Mouse (Mus musculus): ENCODE measurements around the gene Cox7a1. TPM values are rescaled to one million over a fixed set of nuclear protein-coding genes. Genes with fewer than 3 reads are reported as not detected.
A peak's percentile ranks its signal among the peaks of the same experiment; 100 is the strongest.

The Cox7a1 gene
- polyA plus RNA-seq (2012; ENCODE audit: insufficient read depth, low replicate concordance): 2.4 TPM in 1 of 2 replicates, not detected in the other

- TF ChIP-seq FLI1 (IDR thresholded peaks at IDR 0.05; ENCODE audit: low read length) (no peak), GATA1 (IDR thresholded peaks at IDR 0.05; ENCODE audit: borderline replicate concordance, low read length) (peak; percentile 13; the same call in 1 of the 3 replicates)
- Histone ChIP-seq H3K9me3 (no peaks in the 10 kb centered on the region), H3K36me3 (replicated peaks; ENCODE audit: low read length) (peaks cover 56% of the 10 kb centered on the region), H3K4me3 (replicated peaks) (peak within 1 kb of the TSS; percentile 86), H3K4me1 (peaks cover 38% of the 10 kb centered on the region), H3K27me3 (replicated peaks) (no peaks in the 10 kb centered on the region)
Measured at GRCm38 (mm10) chr7:30183879-30184289, at the start of gene Cox7a1. Cox7a1 (plus strand) TSS chr7:30184144.

GRCm38 (mm10) chr7:30136826-30137225, 47.1 kb upstream of the Cox7a1 start:
- H3K36me3 ChIP-seq (replicated peaks; ENCODE audit: low read length): peaks cover 81% of the 10 kb centered on the region
- no peaks in the 10 kb centered on the region for H3K27me3 ChIP-seq (replicated peaks)
- no peaks in the 10 kb centered on the region for H3K4me1 ChIP-seq
- peaks cover 78% of the 10 kb centered on the region for H3K9me3 ChIP-seq
- TF ChIP-seq GATA1 (IDR thresholded peaks at IDR 0.05; ENCODE audit: borderline replicate concordance, low read length) (no peak), FLI1 (IDR thresholded peaks at IDR 0.05; ENCODE audit: low read length) (no peak)
- no peak overlapping the region for H3K4me3 ChIP-seq (replicated peaks)

GRCm38 (mm10) chr7:30143170-30143554, 40.8 kb upstream of the Cox7a1 start:
- Histone ChIP-seq H3K4me1 (no peaks in the 10 kb centered on the region), H3K27me3 (replicated peaks) (peaks cover 6% of the 10 kb centered on the region), H3K4me3 (replicated peaks) (peak overlapping the region; percentile 78), H3K36me3 (replicated peaks; ENCODE audit: low read length) (peaks cover 70% of the 10 kb centered on the region), H3K9me3 (peaks cover 88% of the 10 kb centered on the region)
- TF ChIP-seq GATA1 (IDR thresholded peaks at IDR 0.05; ENCODE audit: borderline replicate concordance, low read length) (no peak), FLI1 (IDR thresholded peaks at IDR 0.05; ENCODE audit: low read length) (no peak)

- H3K27me3 ChIP-seq (replicated peaks): peaks cover 6% of the 10 kb centered on the region
- peak overlapping the region; percentile 78 for H3K4me3 ChIP-seq (replicated peaks)
- H3K4me1 ChIP-seq: no peaks in the 10 kb centered on the region
- peaks cover 70% of the 10 kb centered on the region for H3K36me3 ChIP-seq (replicated peaks; ENCODE audit: low read length)
- TF ChIP-seq GATA1 (IDR thresholded peaks at IDR 0.05; ENCODE audit: borderline replicate concordance, low read length) (no peak), FLI1 (IDR thresholded peaks at IDR 0.05; ENCODE audit: low read length) (no peak)
- H3K9me3 ChIP-seq: peaks cover 88% of the 10 kb centered on the region
Measured at GRCm38 (mm10) chr7:30143555-30144209, 40.3 kb upstream of the Cox7a1 start.

- no peak for TF ChIP-seq FLI1 (IDR thresholded peaks at IDR 0.05; ENCODE audit: low read length)
- TF ChIP-seq GATA1 (IDR thresholded peaks at IDR 0.05; ENCODE audit: borderline replicate concordance, low read length): no peak
- H3K4me3 ChIP-seq (replicated peaks): peak overlapping the region; percentile 11
- peaks cover 6% of the 10 kb centered on the region for H3K27me3 ChIP-seq (replicated peaks)
- peaks cover 79% of the 10 kb centered on the region for H3K36me3 ChIP-seq (replicated peaks; ENCODE audit: low read length)
- H3K9me3 ChIP-seq: peaks cover 92% of the 10 kb centered on the region
- H3K4me1 ChIP-seq: no peaks in the 10 kb centered on the region
Measured at GRCm38 (mm10) chr7:30147011-30147410, 36.9 kb upstream of the Cox7a1 start.

- peaks cover 90% of the 10 kb centered on the region for H3K9me3 ChIP-seq
- H3K27me3 ChIP-seq (replicated peaks): no peaks in the 10 kb centered on the region
- no peak overlapping the region for H3K4me3 ChIP-seq (replicated peaks)
- no peaks in the 10 kb centered on the region for H3K4me1 ChIP-seq
- peaks cover 93% of the 10 kb centered on the region for H3K36me3 ChIP-seq (replicated peaks; ENCODE audit: low read length)
- TF ChIP-seq GATA1 (IDR thresholded peaks at IDR 0.05; ENCODE audit: borderline replicate concordance, low read length) (no peak), FLI1 (IDR thresholded peaks at IDR 0.05; ENCODE audit: low read length) (no peak)
Measured at GRCm38 (mm10) chr7:30154040-30154439, 29.9 kb upstream of the Cox7a1 start.

- Histone ChIP-seq H3K4me1 (no peaks in the 10 kb centered on the region), H3K4me3 (replicated peaks) (no peak overlapping the region), H3K27me3 (replicated peaks) (no peaks in the 10 kb centered on the region), H3K9me3 (peaks cover 86% of the 10 kb centered on the region), H3K36me3 (replicated peaks; ENCODE audit: low read length) (peaks cover 93% of the 10 kb centered on the region)
- TF ChIP-seq FLI1 (IDR thresholded peaks at IDR 0.05; ENCODE audit: low read length) (no peak), GATA1 (IDR thresholded peaks at IDR 0.05; ENCODE audit: borderline replicate concordance, low read length) (no peak)
Measured at GRCm38 (mm10) chr7:30155507-30155906, 28.4 kb upstream of the Cox7a1 start.

GRCm38 (mm10) chr7:30163113-30163512, 20.8 kb upstream of the Cox7a1 start:
- TF ChIP-seq GATA1 (IDR thresholded peaks at IDR 0.05; ENCODE audit: borderline replicate concordance, low read length) (no peak), FLI1 (IDR thresholded peaks at IDR 0.05; ENCODE audit: low read length) (no peak)
- Histone ChIP-seq H3K4me1 (peaks cover 16% of the 10 kb centered on the region), H3K4me3 (replicated peaks) (no peak overlapping the region), H3K36me3 (replicated peaks; ENCODE audit: low read length) (peaks cover 95% of the 10 kb centered on the region), H3K9me3 (peaks cover 71% of the 10 kb centered on the region), H3K27me3 (replicated peaks) (no peaks in the 10 kb centered on the region)

GRCm38 (mm10) chr7:30164745-30165144, 19.2 kb upstream of the Cox7a1 start:
- H3K36me3 ChIP-seq (replicated peaks; ENCODE audit: low read length): peaks cover 79% of the 10 kb centered on the region
- TF ChIP-seq GATA1 (IDR thresholded peaks at IDR 0.05; ENCODE audit: borderline replicate concordance, low read length) (no peak), FLI1 (IDR thresholded peaks at IDR 0.05; ENCODE audit: low read length) (no peak)
- peaks cover 20% of the 10 kb centered on the region for H3K4me1 ChIP-seq
- no peaks in the 10 kb centered on the region for H3K27me3 ChIP-seq (replicated peaks)
- no peak overlapping the region for H3K4me3 ChIP-seq (replicated peaks)
- peaks cover 56% of the 10 kb centered on the region for H3K9me3 ChIP-seq

GRCm38 (mm10) chr7:30168914-30169582, 14.9 kb upstream of the Cox7a1 start:
- peaks cover 30% of the 10 kb centered on the region for H3K4me1 ChIP-seq
- peaks cover 42% of the 10 kb centered on the region for H3K36me3 ChIP-seq (replicated peaks; ENCODE audit: low read length)
- H3K27me3 ChIP-seq (replicated peaks): no peaks in the 10 kb centered on the region
- TF ChIP-seq FLI1 (IDR thresholded peaks at IDR 0.05; ENCODE audit: low read length) (no peak), GATA1 (IDR thresholded peaks at IDR 0.05; ENCODE audit: borderline replicate concordance, low read length) (no peak)
- peak overlapping the region; percentile 97 for H3K4me3 ChIP-seq (replicated peaks)
- H3K9me3 ChIP-seq: peaks cover 17% of the 10 kb centered on the region

Data from megakaryocyte, embryonic 14.5 days (primary cell).